Mouse (Mus musculus) megakaryocyte, embryonic 14.5 days (primary cell): ENCODE measurements around the gene Alpk1. TPM values are rescaled to one million over a fixed set of nuclear protein-coding genes. Genes with fewer than 3 reads are reported as not detected.
A peak's percentile ranks its signal among the peaks of the same experiment; 100 is the strongest.

Experiments used
- H3K27me3 ChIP-seq: replicated peaks from 2 replicates; pipeline ENCODE3; 2012; ENCODE audit warnings: inconsistent platforms
- H3K36me3 ChIP-seq: replicated peaks from 2 replicates; pipeline ENCODE3; 2012; ENCODE audit warnings: low read length, inconsistent platforms, mixed read lengths
- H3K4me1 ChIP-seq: 2 replicates; pipeline ENCODE4 v1.6.1; 2012; ENCODE audit warnings: inconsistent platforms
- H3K4me3 ChIP-seq: replicated peaks from 2 replicates; pipeline ENCODE3; 2012; ENCODE audit warnings: moderate library complexity, mild to moderate bottlenecking, inconsistent platforms
- H3K9me3 ChIP-seq: 2 replicates; pipeline ENCODE4 v1.6.1; 2012; ENCODE audit warnings: inconsistent platforms
- FLI1 ChIP-seq: IDR thresholded peaks from 2 replicates; pipeline ENCODE4 v1.6.1; 2012; ENCODE audit warnings: low read length, inconsistent platforms, mixed read lengths
- GATA1 ChIP-seq: IDR thresholded peaks from 3 replicates; pipeline ENCODE4 v1.6.1; 2012; ENCODE audit warnings: mixed read lengths, low read length, inconsistent platforms, borderline replicate concordance
- polyA plus RNA-seq: library from polyadenylated mRNA; stranded (reverse); fragments of >175 nt; gene quantifications from 2 replicates; pipeline ENCODE4 v1.2.3, GENCODE M21; 2012; ENCODE audit warnings: low replicate concordance; ENCODE audit not compliant: insufficient read depth

Alpk1 gene
- polyA plus RNA-seq, 1 experiment: 0.25 TPM

DNA sequence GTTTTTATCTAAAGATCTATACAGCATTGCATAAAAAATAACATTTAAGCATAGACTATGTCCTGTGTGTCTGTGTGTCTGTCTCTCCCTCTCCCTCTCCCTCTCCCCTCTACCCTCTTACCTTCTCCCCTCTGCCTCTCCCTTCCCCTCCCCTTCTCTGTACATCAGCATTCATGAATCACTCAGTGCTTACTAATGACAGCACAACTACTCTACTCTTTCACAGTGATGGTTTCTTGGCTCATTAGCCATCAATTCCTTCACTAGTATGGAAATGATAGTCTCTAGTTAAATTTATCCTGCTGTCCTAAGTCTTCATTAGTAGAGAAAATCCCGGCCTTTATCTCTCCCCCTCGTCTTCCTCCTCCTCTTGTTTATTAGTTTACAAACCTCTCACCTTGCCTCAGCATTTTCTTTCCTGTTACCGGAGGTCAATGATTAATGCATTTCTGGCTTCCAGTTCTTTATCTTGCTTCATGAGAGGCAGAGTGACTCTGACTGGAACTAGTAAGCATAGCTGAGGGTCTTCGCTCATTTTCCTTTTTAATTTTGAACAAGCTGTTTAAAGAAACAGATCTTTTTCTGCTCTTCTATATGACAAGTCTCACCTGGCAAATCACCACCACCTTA is 79.0 kb downstream of the Alpk1 start:
- TF ChIP-seq FLI1 (no peak), GATA1 (no peak)
- peaks cover 8% of the 10 kb centered on the region; the same call in 1 of the 2 replicates for H3K9me3 ChIP-seq
- H3K4me3 ChIP-seq: no peak overlapping the region
- no peaks in the 10 kb centered on the region for H3K36me3 ChIP-seq
- no peaks in the 10 kb centered on the region for H3K4me1 ChIP-seq
- peaks cover 10% of the 10 kb centered on the region for H3K27me3 ChIP-seq

- TF ChIP-seq GATA1 (no peak), FLI1 (no peak)
- Histone ChIP-seq H3K36me3 (no peaks in the 10 kb centered on the region), H3K9me3 (no peaks in the 10 kb centered on the region), H3K27me3 (peaks cover 18% of the 10 kb centered on the region), H3K4me3 (no peak overlapping the region), H3K4me1 (no peaks in the 10 kb centered on the region)
Measured at GRCm38 (mm10) chr3:127698636-127699035, 81.7 kb downstream of the Alpk1 start.

DNA sequence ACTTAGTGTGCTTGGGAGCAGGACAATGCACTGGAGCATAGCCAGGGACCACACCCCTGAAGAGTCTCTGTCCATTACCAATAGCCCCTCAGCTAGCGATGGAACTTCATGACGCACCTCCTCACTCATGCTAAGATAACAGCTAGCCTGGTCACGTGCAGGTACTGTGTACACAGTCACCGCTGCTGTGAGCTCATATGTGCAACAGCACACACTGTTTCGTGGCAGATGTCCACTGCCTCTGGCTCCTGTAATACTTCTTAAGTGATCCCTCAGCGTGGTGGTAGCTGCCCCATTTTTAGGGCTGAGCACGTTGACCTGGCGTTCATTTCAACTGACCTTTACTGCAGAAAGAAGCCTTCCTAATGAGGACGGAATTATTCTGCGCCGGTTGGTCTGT is 83.8 kb downstream of the Alpk1 start:
- H3K27me3 ChIP-seq: peaks cover 18% of the 10 kb centered on the region
- no peak for TF ChIP-seq FLI1
- no peak for TF ChIP-seq GATA1
- H3K36me3 ChIP-seq: no peaks in the 10 kb centered on the region
- H3K4me3 ChIP-seq: peak overlapping the region; percentile 67
- no peaks in the 10 kb centered on the region for H3K9me3 ChIP-seq
- H3K4me1 ChIP-seq: no peaks in the 10 kb centered on the region

DNA sequence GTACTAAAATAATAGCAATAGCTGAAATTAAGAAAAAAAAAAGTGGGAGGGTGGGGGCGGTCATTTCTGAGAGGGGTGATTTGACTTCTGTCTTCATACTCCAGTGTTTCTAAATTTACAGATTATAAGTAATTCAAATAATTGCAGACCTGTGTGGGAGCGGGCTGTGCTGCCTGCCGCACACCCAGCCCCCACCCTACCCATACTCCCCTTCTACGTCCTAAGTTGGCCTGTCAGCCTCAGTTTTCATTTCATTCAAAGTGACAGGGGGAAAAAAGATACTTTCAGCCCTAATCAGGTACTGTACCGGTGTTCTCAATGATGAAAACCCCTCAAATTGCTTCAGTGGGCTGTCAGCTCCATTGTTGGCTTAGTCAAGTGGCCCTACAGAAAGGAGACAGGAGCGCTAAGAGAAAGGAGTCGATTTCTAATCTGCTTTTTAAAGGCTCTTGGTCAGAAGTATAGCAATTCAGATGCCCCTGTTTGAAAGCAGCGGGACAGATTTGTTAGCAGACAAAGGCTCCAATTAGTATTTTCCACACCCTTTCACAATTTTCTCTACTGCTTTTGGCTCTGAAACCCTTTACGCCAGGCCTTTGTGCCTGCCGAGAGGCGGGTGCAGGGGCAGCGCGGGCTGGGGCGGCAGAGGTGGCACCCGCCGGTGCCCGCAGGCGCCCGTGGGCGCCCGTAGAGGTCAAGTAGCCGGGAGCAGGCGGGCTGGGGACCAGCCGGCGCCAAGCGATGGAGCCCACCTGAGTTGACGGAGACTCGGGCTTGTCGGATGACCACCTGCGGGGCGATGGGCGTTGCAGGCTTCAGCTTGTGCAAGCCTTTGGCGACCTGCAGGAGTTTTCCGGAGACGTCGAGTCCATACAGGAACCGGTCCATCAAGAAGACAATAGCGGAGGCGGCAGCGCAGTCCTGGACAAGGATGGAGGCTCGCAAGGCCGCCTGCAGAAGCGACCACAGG is 85.2 kb downstream of the Alpk1 start:
- Histone ChIP-seq H3K9me3 (0 out of 2 replicates have a peak, but pooled peaks cover 3% of the 10 kb centered on the region), H3K4me1 (no peaks in the 10 kb centered on the region), H3K27me3 (peaks cover 18% of the 10 kb centered on the region), H3K4me3 (no peak overlapping the region), H3K36me3 (no peaks in the 10 kb centered on the region)
- TF ChIP-seq GATA1 (no peak), FLI1 (no peak)

GRCm38 (mm10) chr3:127691230-127691629 is 89.1 kb downstream of the Alpk1 start:
- Histone ChIP-seq H3K4me1 (no peaks in the 10 kb centered on the region), H3K36me3 (no peaks in the 10 kb centered on the region), H3K27me3 (peaks cover 14% of the 10 kb centered on the region), H3K4me3 (peak overlapping the region; percentile 34), H3K9me3 (0 out of 2 replicates have a peak, but pooled peaks cover 3% of the 10 kb centered on the region)
- TF ChIP-seq FLI1: no peak
- no peak for TF ChIP-seq GATA1

DNA sequence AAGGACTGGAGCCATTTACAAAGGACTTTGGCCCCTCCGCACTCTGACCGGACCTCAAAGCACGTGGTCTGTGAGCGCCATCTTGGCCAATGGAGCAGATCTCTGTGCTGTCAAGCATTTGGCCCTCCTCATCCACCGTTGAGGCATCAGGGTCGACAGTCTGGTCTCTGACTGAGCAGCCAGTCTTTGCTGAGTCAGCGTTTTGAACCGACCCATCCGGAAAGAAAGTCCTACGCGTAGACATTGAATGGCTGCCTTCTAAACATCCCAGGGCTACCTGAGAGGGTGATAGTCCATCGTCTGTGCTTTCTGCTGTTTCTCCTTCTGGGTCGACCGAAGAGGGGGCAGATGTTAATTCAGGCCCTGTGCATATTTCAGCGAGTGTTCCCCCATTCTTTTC is 100.6 kb downstream of the Alpk1 start:
- H3K36me3 ChIP-seq: peaks cover 25% of the 10 kb centered on the region
- H3K4me1 ChIP-seq: no peaks in the 10 kb centered on the region
- H3K9me3 ChIP-seq: peaks cover 20% of the 10 kb centered on the region; the same call in 1 of the 2 replicates
- H3K4me3 ChIP-seq: no peak overlapping the region
- no peaks in the 10 kb centered on the region for H3K27me3 ChIP-seq
- no peak for TF ChIP-seq FLI1
- no peak for TF ChIP-seq GATA1

- H3K4me3 ChIP-seq: no peak overlapping the region
- H3K27me3 ChIP-seq: peaks cover 3% of the 10 kb centered on the region
- TF ChIP-seq GATA1: no peak
- no peak for TF ChIP-seq FLI1
- no peaks in the 10 kb centered on the region for H3K4me1 ChIP-seq
- H3K36me3 ChIP-seq: no peaks in the 10 kb centered on the region
- H3K9me3 ChIP-seq: no peaks in the 10 kb centered on the region
Measured at GRCm38 (mm10) chr3:127661646-127662531, 118.4 kb downstream of the Alpk1 start.

DNA sequence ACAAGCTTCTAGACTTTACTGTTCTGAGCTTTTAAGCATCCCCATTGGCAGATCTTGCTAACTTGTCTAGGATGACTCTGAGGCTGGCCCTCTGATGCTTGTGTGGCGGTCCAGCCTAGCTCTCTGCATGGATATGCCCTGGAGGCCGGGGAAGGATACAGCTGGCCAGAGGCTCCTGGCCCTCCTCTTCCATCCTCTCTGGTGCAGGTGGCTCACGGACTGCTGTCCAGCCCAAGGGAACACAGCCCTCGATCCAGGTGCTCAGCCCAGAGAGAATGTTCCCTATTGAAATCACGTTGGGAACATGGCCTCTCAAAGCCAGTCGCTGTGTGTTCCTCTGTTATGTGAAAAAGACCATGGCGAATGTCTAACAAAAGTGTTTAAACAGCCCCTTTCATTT is 119.6 kb downstream of the Alpk1 start:
- Histone ChIP-seq H3K4me1 (no peaks in the 10 kb centered on the region), H3K36me3 (no peaks in the 10 kb centered on the region), H3K4me3 (no peak overlapping the region), H3K27me3 (peaks cover 3% of the 10 kb centered on the region), H3K9me3 (no peaks in the 10 kb centered on the region)
- TF ChIP-seq FLI1 (no peak), GATA1 (no peak)

DNA sequence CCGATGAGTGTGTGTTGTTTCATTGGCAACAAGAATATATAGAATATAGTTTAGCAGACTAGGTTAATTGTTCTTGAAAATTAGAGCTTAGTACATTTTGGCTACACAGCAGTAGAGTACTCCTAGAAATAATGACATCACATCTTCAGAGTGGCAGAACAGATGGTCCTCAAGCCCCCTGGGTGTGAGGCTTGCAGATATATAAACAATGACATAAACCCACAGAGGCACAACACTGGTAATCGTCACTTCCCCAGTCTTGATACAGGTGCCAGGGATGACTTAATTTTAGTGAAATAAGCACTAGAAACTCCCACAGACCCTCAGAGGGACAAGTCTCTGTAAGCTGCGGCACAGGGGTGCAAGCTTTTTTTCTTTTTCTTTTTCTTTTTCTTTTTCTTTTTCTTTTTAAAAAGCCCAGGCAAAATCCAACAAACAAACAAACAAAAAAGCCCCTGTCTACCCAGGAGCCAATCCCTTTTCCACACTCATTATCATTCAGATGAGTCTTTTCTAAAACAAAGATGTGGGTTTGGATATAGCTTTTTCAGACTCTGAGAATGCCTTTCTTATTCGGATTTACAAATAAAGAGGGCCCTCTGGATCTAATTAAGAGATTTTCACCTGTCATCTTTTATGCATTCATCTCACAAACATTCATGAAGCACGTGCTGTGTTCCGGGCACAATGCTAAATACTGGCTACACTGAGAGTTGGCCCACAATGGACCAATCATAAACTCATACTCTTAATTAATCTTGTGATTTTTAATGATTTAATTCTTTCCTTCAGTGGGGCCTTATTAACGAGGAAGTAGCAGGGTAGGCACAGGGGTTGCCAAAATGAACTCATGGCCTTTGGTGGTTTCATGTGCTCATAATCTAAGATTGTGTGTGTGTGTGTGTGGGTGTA is 128.3 kb downstream of the Alpk1 start:
- Histone ChIP-seq H3K4me1 (no peaks in the 10 kb centered on the region), H3K36me3 (no peaks in the 10 kb centered on the region), H3K4me3 (no peak overlapping the region), H3K27me3 (peaks cover 7% of the 10 kb centered on the region), H3K9me3 (no peaks in the 10 kb centered on the region)
- TF ChIP-seq FLI1 (no peak), GATA1 (no peak)
